Mouse (Mus musculus) hindbrain, embryonic 11.5 days (tissue): ENCODE data around the gene Ccm2l. TPM values are rescaled to one million over a fixed set of nuclear protein-coding genes. Genes with fewer than 3 reads are reported as not detected.
A peak's percentile ranks its signal among the peaks of the same experiment; 100 is the strongest.

Experiments
- ATAC-seq: fragments of 200-750 bp; cut with Nextera tagmentation; 2 replicates; pipeline ENCODE4 v1.8.0; 2017; ENCODE audit warnings: mild to moderate bottlenecking, moderate TSS enrichment, moderate library complexity; ENCODE audit not compliant: low FRiP score
- DNase-seq: peaks from one replicate; pipeline ENCODE4 v3.0.0-alpha.2; 2015; ENCODE audit warnings: low spot score
- H3K27ac ChIP-seq: fragments of 300-500 bp; sonication (generic); 2 replicates; pipeline ENCODE4 v1.5.1; 2014; ENCODE audit warnings: mild to moderate bottlenecking, low read depth, low read length
- H3K27me3 ChIP-seq: fragments of 300-500 bp; sonication (generic); 2 replicates; pipeline ENCODE4 v1.6.1; 2014; ENCODE audit warnings: mild to moderate bottlenecking, low read length, moderate library complexity, mixed read lengths; ENCODE audit not compliant: control insufficient read depth, insufficient read depth
- H3K36me3 ChIP-seq: fragments of 300-500 bp; sonication (generic); 2 replicates; pipeline ENCODE4 v1.6.1; 2014; ENCODE audit warnings: mild to moderate bottlenecking, low read length, moderate library complexity, mixed read lengths; ENCODE audit not compliant: control insufficient read depth, insufficient read depth
- H3K4me1 ChIP-seq: fragments of 300-500 bp; sonication (generic); replicated peaks from 2 replicates; pipeline ENCODE4 v1.6.1; 2014; ENCODE audit warnings: low read length, mixed read lengths; ENCODE audit not compliant: control insufficient read depth, insufficient read depth
- H3K4me2 ChIP-seq: fragments of 300-500 bp; sonication (generic); replicated peaks from 2 replicates; pipeline ENCODE4 v1.6.1; 2014; ENCODE audit warnings: mild to moderate bottlenecking, low read depth, low read length
- H3K4me3 ChIP-seq: fragments of 300-500 bp; sonication (generic); 2 replicates; pipeline ENCODE4 v1.5.1; 2014; ENCODE audit warnings: low read depth, low read length
- H3K9ac ChIP-seq: fragments of 300-500 bp; sonication (generic); 2 replicates; pipeline ENCODE4 v1.6.1; 2014; ENCODE audit warnings: low read depth, low read length
- H3K9me3 ChIP-seq: fragments of 300-500 bp; sonication (generic); 2 replicates; pipeline ENCODE4 v1.6.1; 2016; ENCODE audit warnings: low read length; ENCODE audit not compliant: control insufficient read depth
- WGBS: fragments of 180-500 bp; shearing (Covaris S2); extraction: QIAGEN DNeasy Blood & Tissue Kit; methylation state at CpG from one replicate; pipeline ENCODE4 v1.1.7; 2014; 5-methylcytosine and 5-hydroxymethylcytosine counted together
- polyA plus RNA-seq: library from polyadenylated mRNA; unstranded; fragments of >200 nt; fragmentation: Nextera tagmentation; extraction: Ambion mirVana; gene quantifications from 2 replicates; pipeline ENCODE4 v1.2.1, GENCODE M21; 2014

The Ccm2l gene
- polyA plus RNA-seq, 1 experiment from 2014 or later: 2.1 TPM

- WGBS: 1% methylated on average over 32 of the region's 54 CpGs
- H3K36me3 ChIP-seq: no peaks in the 10 kb centered on the region
- H3K9ac ChIP-seq: peak within 1 kb of the TSS; percentile 58
- ATAC-seq: peak; percentile 85
- peak; percentile 69 for DNase-seq
- peak within 1 kb of the TSS; percentile 76 for H3K27ac ChIP-seq
- H3K27me3 ChIP-seq: peaks cover 21% of the 10 kb centered on the region
- no peaks in the 10 kb centered on the region for H3K9me3 ChIP-seq
- H3K4me1 ChIP-seq: 0 out of 2 replicates have a peak, but pooled peaks cover 2% of the 10 kb centered on the region
- H3K4me3 ChIP-seq: peak within 1 kb of the TSS; percentile 55
- H3K4me2 ChIP-seq: peak within 1 kb of the TSS; percentile 79
Measured at GRCm38 (mm10) chr2:153031126-153032082, 34.4 kb upstream of the Ccm2l start, which contains the start of gene Xkr7. Xkr7 (plus strand) TSS chr2:153031852.

- H3K9ac ChIP-seq: peak overlapping the region; percentile 58
- no peaks in the 10 kb centered on the region for H3K9me3 ChIP-seq
- DNase-seq (peak; percentile 91), ATAC-seq (peak; percentile 70)
- 0 out of 2 replicates have a peak, but pooled peaks cover 2% of the 10 kb centered on the region for H3K4me1 ChIP-seq
- no peaks in the 10 kb centered on the region for H3K36me3 ChIP-seq
- peak overlapping the region; percentile 55 for H3K4me3 ChIP-seq
- peak overlapping the region; percentile 76; the same call in 1 of the 2 replicates for H3K27ac ChIP-seq
- peaks cover 21% of the 10 kb centered on the region for H3K27me3 ChIP-seq
- H3K4me2 ChIP-seq: peak overlapping the region; percentile 79
- WGBS: 2% methylated on average over 42 of the region's 58 CpGs
Measured at GRCm38 (mm10) chr2:153032083-153032842, 33.5 kb upstream of the Ccm2l start.

GRCm38 (mm10) chr2:153032973-153033372, 32.8 kb upstream of the Ccm2l start:
- H3K27ac ChIP-seq: no peak overlapping the region
- DNase-seq (no peak), ATAC-seq (no peak)
- no peaks in the 10 kb centered on the region for H3K36me3 ChIP-seq
- H3K9ac ChIP-seq: peak overlapping the region; percentile 58; the same call in 1 of the 2 replicates
- WGBS: 21% methylated on average over 4 of the region's 4 CpGs
- no peaks in the 10 kb centered on the region for H3K9me3 ChIP-seq
- H3K4me3 ChIP-seq: peak overlapping the region; percentile 55
- 0 out of 2 replicates have a peak, but pooled peaks cover 4% of the 10 kb centered on the region for H3K4me1 ChIP-seq
- H3K27me3 ChIP-seq: peaks cover 21% of the 10 kb centered on the region
- peak overlapping the region; percentile 79 for H3K4me2 ChIP-seq

GRCm38 (mm10) chr2:153033545-153034230, 32.1 kb upstream of the Ccm2l start:
- peak overlapping the region; percentile 13; the same call in 1 of the 2 replicates for H3K4me3 ChIP-seq

GRCm38 (mm10) chr2:153036690-153037089, 29.1 kb upstream of the Ccm2l start:
- peaks cover 15% of the 10 kb centered on the region for H3K27me3 ChIP-seq
- WGBS: 28% methylated on average over 2 of the region's 2 CpGs

More at GRCm38 (mm10) chr2:153033545-153034230, 32.1 kb upstream of the Ccm2l start:
- no peak overlapping the region for H3K9ac ChIP-seq
- DNase-seq (no peak), ATAC-seq (no peak)
- no peak overlapping the region for H3K27ac ChIP-seq
- no peaks in the 10 kb centered on the region for H3K9me3 ChIP-seq
- peaks cover 21% of the 10 kb centered on the region for H3K27me3 ChIP-seq
- H3K4me2 ChIP-seq: peak overlapping the region; percentile 79
- H3K4me1 ChIP-seq: 0 out of 2 replicates have a peak, but pooled peaks cover 4% of the 10 kb centered on the region
- no peaks in the 10 kb centered on the region for H3K36me3 ChIP-seq
- 69% methylated on average over 5 of the region's 5 CpGs for WGBS

GRCm38 (mm10) chr2:153043886-153044285, 21.9 kb upstream of the Ccm2l start:
- no peaks in the 10 kb centered on the region for H3K9me3 ChIP-seq
- no peak overlapping the region for H3K4me2 ChIP-seq
- 70% methylated on average over 3 of the region's 3 CpGs for WGBS
- H3K4me1 ChIP-seq: 0 out of 2 replicates have a peak, but pooled peaks cover 3% of the 10 kb centered on the region
- no peak overlapping the region for H3K9ac ChIP-seq
- H3K4me3 ChIP-seq: no peak overlapping the region
- no peak for DNase-seq
- no peaks in the 10 kb centered on the region for H3K36me3 ChIP-seq
- H3K27me3 ChIP-seq: no peaks in the 10 kb centered on the region
- ATAC-seq: no peak
- no peak overlapping the region for H3K27ac ChIP-seq

More at GRCm38 (mm10) chr2:153036690-153037089, 29.1 kb upstream of the Ccm2l start:
- Histone ChIP-seq H3K4me2 (no peak overlapping the region), H3K9me3 (no peaks in the 10 kb centered on the region), H3K4me3 (no peak overlapping the region), H3K9ac (no peak overlapping the region), H3K36me3 (no peaks in the 10 kb centered on the region), H3K4me1 (0 out of 2 replicates have a peak, but pooled peaks cover 2% of the 10 kb centered on the region), H3K27ac (no peak overlapping the region)
- no peak for ATAC-seq
- DNase-seq: no peak

GRCm38 (mm10) chr2:153045884-153046299, 19.9 kb upstream of the Ccm2l start:
- no peak for ATAC-seq
- 48% methylated on average over 8 of the region's 8 CpGs for WGBS
- no peak for DNase-seq

More at GRCm38 (mm10) chr2:153045884-153046299, 19.9 kb upstream of the Ccm2l start:
- Histone ChIP-seq H3K27me3 (0 out of 2 replicates have a peak, but pooled peaks cover 2% of the 10 kb centered on the region), H3K4me1 (0 out of 2 replicates have a peak, but pooled peaks cover 3% of the 10 kb centered on the region), H3K36me3 (no peaks in the 10 kb centered on the region), H3K9ac (no peak overlapping the region), H3K4me2 (no peak overlapping the region), H3K4me3 (no peak overlapping the region), H3K27ac (peak overlapping the region; percentile 58; the same call in 1 of the 2 replicates), H3K9me3 (no peaks in the 10 kb centered on the region)
